Mouse (Mus musculus): ENCODE results near the gene Baz2b.

Gene Baz2b

GRCm38 (mm10) chr2:60128631-60129030 lies 81.0 kb downstream of the Baz2b start:
- no peak for DNase-seq

DNA sequence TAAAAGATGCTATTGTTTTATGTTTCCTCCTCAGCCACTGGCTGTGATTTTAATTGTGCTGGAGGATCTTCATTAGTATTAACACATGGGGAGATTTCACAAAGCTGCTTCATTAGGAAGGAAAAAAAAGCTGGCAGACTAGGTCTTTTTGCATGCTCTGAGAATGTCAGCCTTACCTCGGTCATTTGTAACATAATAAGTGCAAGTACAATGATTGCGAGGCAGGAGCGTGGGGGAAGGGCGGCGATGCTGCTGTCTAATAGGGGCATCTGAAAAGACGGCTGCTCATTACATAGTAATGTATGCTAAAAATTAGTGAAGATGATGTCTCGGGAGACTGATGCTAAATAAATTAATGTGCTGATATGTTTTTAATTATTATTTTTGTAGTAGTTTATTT lies 82.8 kb downstream of the Baz2b start:
- DNase-seq: peak in 1 of 2 experiments; percentile 34

GRCm38 (mm10) chr2:60126292-60126691 lies 83.3 kb downstream of the Baz2b start:
- DNase-seq: no peak

GRCm38 (mm10) chr2:60125049-60126004 lies 84.3 kb downstream of the Baz2b start:
- DNase-seq: peak; percentile 55 to 73

- DNase-seq: peak; percentile 34 to 66
Measured at GRCm38 (mm10) chr2:60124648-60125048, 85.0 kb downstream of the Baz2b start.

DNA sequence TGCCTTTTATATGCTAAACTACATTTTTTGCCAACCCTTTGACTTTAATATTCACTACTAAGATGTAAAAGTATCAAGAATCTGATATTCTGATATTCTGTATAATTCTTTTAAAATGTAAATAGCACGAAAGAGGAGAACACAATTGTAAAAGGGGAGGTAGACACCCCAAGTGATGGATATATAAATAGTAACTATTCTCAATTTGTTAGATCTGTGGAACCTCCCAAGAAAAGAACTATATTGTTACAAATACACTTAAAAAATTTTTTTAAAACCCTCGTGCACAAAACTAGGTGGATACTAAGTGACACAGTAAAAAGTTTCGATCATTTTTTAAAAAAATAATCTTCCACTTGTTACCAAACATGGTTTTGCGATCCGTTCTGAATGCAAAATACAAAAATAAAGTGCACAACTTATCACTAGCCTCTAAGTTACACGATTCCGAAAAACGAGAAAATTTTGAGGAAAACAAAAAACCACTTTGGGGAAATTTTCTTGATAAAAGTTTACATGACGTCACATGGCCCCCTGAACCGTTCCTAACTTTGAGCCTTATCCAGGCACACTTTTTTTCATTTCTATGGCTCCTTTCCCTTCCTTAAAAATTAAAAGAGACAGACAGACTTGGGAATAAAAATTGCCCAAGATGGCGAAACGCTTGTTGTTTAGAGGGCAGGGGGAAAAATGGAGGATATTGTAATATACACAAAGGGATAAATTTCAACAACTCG lies 85.6 kb downstream of the Baz2b start:
- no peak for DNase-seq

- DNase-seq: no peak
Measured at GRCm38 (mm10) chr2:60123061-60123874, 86.4 kb downstream of the Baz2b start.

DNA sequence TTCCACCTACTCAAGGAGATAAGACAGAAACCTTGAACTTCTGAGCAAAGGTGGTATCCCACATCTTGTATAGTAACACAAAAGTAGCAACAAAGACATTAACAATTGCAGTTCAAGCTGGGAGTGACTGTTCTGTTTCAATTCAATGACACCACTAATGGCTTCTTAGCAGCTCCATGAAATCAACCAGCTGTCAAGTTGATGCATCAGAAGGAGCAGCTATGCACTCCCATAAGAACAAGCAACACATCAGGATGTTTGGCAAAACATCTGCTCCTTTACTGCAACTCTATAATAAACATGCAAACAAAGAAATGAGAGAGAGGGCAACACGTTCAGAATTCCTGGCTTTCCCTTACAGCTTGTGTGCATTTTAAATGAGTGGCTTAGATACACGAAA lies 87.5 kb downstream of the Baz2b start:
- no peak for DNase-seq

- no peak for DNase-seq
Measured at GRCm38 (mm10) chr2:60120681-60121080, 89.0 kb downstream of the Baz2b start.

DNA sequence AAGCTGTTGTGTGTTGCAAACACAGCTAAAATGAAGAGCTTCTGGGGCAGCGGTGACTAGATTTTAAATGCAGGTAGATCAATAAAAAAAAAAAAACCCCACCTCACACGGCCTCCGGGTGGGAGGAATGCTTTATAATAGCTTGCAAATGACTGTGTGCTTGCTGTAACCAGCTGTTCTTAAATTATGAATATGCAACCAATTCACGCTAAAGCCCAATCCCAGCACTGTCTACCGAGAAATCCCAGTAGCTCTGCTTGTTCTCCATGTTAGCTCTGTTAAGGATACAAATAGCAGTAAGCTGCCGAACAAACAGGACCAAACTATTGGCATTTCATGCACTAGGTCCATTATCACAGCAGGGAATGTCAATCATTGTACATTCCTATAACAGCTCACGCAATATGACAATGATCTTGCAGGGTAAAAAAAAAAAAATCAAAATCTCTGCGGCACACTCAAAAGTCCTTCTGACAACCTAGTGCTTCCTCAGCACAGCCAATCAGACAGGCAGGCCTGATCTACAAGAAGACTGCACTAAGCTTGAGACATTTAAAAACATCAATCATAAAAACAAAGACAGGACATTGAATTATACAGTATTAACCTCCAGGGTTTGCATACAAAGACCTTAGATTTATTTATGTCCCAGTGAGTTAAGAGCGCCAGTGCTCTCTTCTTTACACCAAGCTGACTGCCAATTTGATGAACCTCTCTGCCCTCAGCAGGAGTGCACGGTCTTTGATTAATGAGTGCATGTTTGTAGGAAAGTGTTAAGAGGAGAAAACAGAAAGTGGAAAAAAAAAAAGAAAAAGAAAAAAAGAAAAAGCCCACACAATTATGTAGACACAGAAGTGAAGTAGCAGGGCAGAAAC lies 90.7 kb downstream of the Baz2b start:
- DNase-seq: no peak

- DNase-seq: peak in 1 of 2 experiments; percentile 27
Measured at GRCm38 (mm10) chr2:60117867-60118266, 91.8 kb downstream of the Baz2b start.

- no peak for DNase-seq
Measured at GRCm38 (mm10) chr2:60115891-60116554, 93.6 kb downstream of the Baz2b start.

GRCm38 (mm10) chr2:60114901-60115300 lies 94.7 kb downstream of the Baz2b start:
- DNase-seq: no peak

DNA sequence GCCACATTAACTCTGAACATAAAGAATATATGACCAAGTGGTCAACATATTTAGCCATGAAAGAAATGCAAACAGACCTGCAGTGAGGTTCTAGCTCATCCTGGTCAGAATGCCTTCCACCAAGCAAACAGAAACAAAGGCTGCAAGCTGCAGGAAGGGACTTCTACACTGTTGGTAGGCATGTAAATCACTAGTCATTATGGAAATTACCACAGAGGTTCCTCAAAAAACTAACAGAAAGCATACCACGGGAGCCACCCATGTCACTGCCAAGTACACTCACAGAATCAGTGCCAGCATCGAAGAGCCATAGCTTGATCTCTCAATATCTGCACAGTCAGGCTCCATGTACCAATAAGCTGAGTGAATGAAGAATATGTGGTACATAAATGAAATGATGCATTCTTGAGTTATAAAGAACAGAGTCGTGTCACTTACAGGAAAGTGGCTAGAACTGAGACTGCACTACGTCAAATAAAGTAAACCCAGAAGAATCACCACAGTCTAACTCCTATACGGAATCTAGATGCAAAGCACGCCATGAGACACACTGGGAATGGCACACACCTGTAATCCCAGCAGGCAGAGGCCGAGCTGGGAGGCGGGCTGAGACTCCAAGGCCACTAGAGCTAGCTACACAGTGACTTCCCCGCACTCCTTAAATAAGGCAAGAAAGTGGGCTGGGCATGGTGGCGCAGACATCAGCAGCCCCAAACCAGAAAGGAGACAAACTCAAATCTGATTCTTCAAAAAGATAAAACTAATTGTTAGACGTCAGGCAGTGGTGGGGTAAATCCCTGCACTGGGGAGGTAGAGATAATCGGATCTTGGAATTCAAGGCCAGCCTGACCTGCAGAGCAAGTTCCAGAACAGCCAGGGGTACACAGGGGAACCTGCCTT lies 95.7 kb downstream of the Baz2b start:
- DNase-seq: no peak

DNA sequence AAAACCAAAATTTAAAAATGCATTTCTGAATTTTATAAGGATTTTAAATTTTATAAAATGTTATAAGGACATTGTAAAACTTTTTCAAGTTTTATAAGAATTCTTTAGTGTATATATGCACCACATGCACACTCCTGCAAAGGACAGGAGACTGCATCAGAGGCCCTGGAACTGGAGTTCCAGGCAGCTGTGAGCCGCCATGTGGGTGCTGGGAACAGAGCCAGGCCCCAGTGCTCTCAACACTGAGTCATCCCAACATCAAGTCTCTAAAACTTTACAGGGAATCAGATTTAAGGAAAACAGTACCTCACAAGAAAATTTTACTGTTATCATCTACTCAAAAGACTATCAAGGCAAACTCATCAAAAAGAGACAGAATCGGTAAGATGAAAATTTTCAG lies 97.5 kb downstream of the Baz2b start:
- no peak for DNase-seq

DNA sequence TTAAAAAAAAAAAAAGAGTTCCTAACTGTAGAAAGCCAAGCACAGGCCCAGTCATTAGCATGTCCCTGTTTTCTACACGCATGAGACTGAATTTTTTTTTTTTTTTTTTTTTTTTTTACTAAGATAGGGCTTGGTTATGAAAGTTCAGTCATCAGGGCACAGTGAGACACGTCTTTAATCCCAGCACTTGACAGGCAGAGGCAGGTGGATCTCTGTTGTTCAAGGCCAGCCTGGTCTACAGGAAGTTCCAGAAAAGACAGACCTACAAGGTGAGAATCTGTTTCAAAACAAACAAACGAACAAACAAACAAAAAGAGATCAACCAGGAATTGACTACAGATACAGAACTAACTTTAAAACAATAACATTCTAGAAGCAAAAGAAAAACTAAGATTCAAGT lies 100.6 kb downstream of the Baz2b start:
- no peak for DNase-seq

DNA sequence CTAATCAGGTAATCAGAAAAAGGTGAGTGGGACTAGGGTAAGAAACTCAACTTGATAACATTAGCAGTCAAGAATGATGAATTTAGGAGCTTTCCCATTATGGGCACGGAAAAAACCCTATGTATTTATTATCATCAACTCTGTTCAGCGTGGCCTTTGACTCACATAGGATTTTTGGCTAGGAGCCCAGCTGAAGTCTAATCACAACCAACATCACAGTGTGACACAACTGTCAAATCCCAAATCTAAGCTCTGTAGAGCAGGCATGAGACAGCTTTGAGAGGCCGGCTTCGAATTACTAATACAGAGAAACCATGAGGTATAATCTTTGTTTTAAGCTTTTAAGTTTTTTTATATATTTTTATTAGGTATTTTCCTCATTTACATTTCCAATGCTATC lies 113.0 kb downstream of the Baz2b start:
- no peak for DNase-seq

GRCm38 (mm10) chr2:60090280-60090679 lies 119.4 kb downstream of the Baz2b start:
- no peak for DNase-seq

- DNase-seq: no peak
Measured at GRCm38 (mm10) chr2:60089528-60090247, 120.0 kb downstream of the Baz2b start.

Measured in cerebellum, adult 18-20 months (tissue).